Mouse (Mus musculus) frontal cortex, adult 2 months (tissue): ENCODE results near the gene Wdfy4. TPM values are rescaled to one million over a fixed set of nuclear protein-coding genes. Genes with fewer than 3 reads are reported as not detected.

Experiments
- DNase-seq, 2 experiments: peaks; one replicate each; pipeline ENCODE4 v3.0.0; 2022; ENCODE audit warnings: low spot score in 1 of 2; ENCODE audit errors: extremely low spot score in 1 of 2
- polyA plus RNA-seq: library from polyadenylated mRNA; depleted of rRNA; stranded (reverse); fragments of >200 nt; gene quantifications from 2 replicates; pipeline ENCODE4 v1.2.3, GENCODE M21; 2012; rRNA removed

The Wdfy4 gene
- polyA plus RNA-seq = 0.82 and 0.95 TPM in 2 replicates

DNA sequence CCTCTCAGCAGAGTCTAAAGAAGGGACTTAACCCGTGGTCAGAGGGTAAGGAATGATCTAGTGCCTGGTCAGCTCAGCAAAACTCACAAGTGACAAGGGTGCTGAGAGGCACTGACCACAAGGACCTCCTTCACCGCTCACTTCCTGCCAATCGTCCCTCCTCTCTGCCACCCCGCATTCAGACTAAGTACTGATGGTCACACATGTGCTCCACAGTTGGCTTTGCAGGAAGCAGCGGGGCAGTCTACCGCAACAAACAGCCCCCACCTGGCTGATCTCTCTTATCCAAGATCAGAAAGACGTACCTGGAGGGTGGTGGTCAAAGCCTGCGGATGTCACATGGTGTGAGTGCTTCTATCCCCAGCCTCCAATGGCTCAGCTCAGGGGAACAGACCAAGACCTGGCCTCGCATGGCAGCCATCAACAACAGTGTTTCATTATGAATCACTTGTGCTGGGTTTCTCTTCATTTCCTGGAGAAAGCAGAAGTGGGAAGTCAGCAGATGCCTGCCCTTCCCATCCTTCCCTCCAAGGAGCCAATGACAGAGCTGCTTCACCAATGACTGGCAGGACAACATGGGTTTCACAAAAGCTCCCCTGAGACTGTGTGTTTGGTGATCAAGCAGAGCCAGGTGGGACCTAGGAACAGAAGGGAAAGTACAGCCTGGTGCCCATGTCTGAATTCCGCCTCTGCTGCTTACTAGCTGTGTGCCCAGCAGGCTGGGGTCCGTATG lies at the start of gene Wdfy4:
Gene Wdfy4 (minus strand): TSS at position 441 of the 733 bp plus-strand sequence.
- no peak for DNase-seq

DNA sequence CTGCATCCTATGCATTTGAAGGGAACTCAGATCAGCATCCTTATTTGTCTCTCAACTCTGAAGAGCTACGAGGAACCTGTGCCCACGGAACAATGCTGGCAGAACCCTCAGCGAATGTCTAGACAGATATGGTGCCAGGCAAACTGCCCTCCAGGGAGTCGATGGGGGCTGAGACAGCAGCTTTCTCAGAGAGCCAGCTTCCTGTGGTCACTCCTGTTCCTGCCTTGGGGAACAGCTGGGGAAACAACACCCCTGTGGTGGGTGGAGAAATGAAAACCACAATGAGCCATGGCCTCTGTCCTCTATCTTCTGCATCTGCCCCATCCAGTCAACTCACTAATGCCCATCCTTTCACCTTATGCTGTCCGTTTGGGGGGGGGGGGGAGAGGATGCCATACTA lies 46.7 kb upstream of the Wdfy4 start:
- DNase-seq = no peak

DNA sequence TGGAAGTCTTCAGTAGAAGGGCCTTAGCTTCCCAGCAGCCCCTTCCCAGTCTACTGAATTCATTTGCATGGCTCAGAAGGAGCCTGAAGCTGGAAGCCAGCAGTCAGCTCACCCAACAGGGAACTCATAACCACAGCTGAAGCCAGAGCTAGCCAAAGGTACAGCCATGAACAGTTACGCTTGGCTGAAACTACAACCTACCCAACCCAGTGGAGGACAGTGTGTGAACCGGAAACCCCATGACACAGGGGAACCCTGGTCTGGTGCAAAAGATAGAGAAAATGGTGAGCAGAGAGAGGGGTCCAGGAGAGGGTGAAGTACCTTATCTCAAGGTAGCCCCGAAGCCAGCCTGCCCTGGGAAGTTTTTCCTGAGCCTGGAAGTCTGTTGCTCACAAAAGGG lies 46.0 kb upstream of the Wdfy4 start:
- DNase-seq = no peak

DNA sequence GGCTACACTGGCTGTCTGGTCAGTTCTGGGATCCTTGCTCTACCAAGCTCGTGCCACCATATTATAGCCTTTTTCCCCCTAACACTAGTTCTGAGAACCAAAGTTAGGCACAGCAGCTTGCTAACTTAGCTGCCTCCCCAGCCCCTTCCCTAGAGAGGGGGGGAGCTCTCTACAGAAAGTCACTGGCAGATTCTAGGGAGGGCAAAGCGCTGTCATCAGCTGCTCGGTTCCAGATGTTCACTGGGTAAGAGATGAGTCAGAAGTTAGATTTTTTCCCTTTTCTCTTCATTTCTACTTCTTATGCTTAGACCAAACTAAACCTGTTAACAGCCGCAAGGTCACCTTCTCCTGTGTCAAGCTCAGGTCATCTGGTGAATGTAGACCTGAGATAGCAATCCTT lies 45.4 kb upstream of the Wdfy4 start:
- no peak for DNase-seq

DNA sequence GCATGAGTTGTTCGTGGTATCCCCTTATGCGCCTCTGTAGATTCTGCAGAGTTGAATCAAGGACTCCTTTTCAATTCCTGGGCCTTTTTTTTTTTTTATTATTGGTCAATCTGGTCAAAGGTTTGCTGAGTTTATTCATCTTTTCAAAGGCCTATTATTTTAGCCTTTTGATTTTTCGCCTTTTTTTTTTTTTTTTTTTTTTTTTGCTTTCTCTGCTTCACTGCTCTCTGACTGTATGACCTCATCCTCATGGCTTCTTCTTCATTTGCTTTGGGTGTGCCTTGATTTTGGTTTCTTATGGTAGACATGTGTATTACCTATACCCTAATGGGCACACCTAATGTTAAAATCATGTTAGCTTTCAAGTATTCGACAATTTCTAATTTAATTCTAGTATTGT lies 39.9 kb upstream of the Wdfy4 start:
- no peak for DNase-seq

DNA sequence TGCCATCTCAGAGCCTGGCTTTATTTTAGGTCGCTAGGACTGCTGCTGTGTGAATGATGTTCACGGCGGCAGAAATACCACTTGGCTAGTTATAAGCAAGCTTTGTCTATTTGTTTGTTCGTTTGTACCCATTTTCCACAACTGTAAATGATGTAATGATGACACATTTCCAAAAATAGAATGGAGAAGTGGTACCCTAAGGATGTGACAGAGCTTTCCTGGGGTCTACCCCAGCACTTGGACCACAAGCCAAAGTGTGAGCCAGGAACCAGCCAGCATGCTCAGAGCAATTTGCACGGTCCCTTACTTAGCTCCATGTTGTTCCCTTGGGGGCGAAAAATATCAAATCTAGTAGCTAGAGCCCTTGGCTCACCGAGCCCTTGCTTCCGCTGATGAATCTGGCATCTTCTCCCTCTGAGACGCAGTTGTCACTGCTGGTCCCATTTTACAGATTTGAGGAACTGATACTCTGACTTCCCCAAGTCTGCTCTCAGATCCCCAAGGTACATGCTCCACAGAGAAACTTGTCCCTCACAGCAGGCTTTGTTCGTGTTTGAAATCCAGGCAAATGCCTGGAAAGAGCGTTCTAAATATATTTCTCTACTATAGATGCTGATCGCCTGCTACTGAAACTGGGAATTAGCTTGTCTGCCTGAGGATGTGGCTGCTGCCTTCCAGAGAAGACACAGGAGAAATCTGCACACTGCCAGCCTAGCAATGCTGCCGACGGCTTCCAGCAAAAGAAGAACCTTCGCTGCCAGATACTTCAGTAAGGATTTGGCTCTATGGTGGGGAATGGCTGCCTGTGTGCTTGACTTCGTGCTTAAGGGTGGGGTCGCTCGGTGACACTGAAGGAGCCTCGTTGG lies 31.3 kb upstream of the Wdfy4 start:
- peak in 1 of 2 experiments; percentile 48 for DNase-seq

DNA sequence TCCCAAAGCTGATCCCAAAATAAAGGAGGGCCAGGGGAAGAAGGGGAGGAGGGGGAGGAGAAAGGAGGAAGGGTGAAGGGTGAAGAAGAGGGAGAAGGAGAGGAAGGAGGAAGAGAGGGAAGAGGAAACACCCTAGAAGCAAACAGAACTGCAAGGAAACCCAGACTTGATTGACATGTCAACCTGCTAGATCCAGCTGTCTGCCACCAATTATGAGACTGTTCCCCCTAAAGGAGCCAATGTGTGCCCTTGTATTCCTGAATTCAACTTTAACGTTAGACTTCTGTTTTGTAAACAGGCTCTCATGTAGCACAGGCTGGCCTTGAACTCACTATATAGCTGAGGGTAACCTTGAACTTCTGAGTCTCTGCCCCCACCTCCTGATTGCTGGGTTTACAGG lies 29.9 kb upstream of the Wdfy4 start:
- no peak for DNase-seq

DNA sequence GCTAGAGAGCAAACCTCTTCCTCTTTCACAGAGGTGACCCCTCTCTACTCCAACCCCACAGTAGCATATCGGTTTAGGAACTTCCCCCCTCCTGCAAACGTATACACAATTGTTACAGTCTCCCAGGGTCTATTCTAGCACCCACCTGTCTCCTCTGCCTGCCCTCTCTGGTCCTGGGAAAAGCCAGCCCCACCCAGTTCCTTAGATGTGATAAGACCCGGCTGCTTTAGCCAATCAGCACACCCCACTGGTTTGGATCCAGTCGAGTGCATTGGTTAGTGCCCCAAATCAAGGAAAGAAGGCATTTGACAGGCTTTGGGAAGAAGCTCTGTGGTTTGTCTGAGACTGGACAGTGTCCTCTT lies 29.4 kb upstream of the Wdfy4 start:
- no peak for DNase-seq

DNA sequence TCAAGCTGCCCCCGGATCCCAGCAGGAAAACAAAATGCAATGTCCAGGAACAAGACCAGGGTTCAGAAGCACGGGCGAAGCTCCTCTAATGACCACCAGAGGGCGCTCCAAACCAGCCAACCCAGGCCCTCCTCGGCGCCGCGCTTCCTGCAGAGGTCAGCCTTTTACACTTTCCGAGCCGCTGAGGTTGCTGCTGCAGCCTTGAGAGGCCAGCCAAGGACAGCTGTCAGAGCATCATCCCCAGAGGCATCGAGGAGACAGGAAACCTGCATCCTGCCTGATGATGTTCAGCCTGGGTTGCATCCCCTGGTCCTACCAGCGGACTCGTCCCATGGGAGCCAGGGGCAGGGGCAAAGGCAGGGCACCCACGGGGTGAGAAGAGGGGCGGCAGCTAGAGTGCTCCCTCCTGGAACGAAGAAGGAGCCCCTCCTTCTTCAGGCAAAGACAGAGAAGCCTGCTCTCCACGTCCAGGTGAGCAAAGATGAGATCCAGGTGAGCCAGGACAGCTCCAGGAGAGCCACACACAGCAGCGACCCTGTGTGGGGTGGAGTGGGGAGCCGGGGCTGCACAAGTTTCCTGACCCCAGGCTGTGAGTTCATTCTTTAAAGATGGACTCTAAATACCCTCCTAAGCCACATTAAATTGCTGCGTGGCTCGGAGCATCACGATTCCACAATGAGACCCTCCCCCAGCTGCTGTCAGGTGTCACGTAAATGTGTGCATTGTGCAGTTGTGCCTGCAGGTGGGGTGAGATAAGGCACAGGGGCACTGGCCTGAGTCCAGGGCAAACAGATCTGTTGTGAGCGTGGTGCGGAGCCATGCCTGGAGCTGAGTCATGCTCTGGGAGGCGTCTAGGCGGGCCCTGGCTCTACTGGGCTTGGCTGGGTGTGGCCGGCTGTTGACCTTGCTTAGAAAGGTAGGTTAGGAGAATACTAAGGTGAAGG lies 28.8 kb upstream of the Wdfy4 start, which contains the start of gene Arhgap22:
Gene Arhgap22 (plus strand): TSS at position 204 of the 944 bp plus-strand sequence.
- DNase-seq = peak; percentile 61 to 95

DNA sequence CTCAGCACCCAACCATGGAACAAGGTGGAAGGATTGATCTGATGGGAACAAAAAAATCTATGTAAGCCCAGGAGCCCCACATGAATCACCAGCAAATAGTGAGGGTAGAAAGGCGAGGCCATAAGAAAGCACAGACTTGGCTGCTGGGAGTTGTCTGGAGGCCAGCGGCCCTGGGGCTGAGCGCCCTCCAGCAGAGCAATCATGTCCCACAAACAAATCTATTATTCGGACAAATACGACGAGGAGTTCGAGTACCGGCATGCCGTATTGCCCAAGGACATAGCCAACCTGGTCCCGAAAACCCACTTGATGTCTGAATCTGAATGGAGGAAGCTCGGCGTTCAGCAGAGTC lies 27.6 kb upstream of the Wdfy4 start:
- no peak for DNase-seq

DNA sequence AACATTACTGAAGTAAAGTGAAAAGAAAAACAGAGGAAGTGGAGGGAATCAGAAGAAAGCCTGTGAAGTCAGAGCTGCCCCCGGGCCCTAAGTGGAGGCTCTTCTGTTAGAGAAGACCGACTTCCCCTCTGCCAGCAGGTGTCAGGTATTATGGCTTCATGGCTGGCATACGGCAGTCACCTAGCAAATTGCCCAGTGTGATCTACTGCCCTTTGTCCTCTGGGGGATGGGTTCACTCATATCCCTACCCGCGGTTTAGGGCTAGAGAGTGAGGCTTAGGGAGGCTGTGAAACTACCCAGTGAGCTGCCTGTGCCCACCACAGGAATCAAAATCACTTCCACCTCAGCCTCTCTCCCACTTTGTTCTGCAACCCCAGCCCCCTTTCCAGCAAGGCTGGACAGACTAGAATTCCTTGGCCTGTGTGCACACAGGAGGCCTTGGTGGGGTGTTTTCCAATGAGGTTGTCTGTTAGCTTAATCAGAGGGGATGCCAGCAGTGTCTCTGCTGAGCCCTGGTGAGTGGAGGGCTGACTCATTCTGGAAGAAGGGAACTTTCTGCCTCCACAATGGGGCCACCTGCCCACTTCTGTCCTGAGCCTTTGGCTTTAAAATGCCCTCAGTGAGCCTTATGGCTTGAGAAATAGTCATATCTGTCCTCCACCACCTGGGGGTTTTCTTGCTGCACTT lies 27.1 kb upstream of the Wdfy4 start:
- no peak for DNase-seq

DNA sequence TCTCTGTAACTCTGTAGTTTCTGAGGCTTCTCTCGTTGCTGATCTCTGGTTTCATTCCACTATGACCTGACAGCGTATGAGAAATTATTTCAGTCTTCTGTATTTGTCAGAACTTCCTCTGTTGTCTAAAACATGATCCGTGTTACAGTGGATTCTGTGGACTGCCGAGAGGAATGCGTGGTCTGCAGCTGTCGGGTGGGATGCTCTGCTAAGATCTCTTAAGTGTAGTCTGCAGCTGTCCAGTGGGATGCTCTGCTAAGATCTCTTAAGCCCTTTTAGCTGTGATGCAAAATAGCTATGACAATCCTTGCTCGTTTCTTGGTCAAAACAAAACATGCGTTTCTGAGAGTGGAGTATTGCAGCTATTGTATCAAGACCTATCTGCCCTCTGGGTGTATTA lies 25.5 kb upstream of the Wdfy4 start:
- DNase-seq = no peak

DNA sequence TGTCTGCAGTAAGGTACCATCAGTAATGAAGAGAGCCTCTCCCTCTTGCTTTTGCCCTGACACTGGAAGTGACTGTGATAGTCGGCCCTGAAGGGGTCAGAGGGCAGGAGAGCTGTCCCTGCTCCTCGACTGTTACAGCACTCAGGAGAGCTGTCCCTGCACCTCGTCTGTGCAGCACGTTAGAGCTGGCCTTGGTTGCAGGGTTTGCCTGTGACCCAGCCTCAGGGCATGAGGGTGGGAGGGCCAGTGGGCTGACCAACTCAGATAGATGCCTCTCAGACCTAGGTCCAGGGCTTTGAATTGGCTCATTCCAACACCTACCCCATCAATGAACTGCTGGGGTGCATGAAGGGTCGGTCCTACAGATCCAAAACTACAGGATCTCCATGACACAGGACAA lies 23.0 kb upstream of the Wdfy4 start:
- DNase-seq = no peak

DNA sequence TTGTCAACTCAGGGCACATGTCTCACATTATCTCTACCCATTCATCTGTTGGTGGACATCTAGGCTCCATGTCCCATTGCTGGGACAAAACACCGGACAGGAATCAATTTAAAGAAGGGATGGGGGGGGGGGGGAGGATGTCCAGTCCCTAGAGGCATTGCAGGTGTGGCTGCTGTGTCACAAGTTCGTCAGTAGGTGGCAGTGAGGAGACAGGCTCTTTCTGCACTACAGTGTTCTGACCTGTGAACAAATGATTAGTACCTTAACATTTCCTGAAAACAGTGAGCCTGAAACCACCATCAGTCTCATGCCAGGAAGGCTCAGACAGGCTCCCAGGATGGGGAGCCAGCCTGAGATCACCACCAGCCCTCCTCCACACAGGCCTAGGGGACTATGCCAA lies 21.7 kb upstream of the Wdfy4 start:
- DNase-seq = no peak

DNA sequence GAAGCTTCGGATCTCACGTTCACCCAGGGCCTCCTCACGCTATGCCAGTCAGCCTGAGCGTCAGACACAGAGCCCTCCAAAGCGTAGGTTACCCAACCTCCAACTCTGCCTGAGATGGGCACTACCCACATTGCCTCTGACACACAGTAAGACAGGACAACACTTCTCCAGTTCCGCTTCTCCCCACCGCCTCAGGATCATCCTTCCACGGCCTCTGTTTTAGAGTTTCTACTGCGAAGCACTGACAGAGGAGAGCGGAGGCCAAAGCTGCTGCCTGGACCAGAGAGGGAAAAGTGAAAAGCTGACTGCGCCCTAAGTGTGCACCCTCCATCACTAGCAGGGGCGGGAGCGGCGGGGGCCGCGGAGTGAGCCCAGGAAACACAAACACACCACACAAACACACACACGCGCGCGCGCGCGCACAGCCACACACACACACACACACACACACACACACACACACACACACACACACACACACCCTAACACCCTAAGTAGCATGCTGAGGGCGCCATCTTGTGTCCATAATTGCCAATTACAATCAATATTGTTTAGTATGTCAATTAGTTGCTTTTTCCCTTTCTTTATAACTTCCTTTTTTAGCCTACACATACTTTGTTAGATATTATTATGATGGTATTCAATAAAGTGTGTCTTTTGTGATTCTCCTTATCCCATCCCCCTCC lies 20.1 kb upstream of the Wdfy4 start:
- peak in 1 of 2 experiments; percentile 60 for DNase-seq

DNA sequence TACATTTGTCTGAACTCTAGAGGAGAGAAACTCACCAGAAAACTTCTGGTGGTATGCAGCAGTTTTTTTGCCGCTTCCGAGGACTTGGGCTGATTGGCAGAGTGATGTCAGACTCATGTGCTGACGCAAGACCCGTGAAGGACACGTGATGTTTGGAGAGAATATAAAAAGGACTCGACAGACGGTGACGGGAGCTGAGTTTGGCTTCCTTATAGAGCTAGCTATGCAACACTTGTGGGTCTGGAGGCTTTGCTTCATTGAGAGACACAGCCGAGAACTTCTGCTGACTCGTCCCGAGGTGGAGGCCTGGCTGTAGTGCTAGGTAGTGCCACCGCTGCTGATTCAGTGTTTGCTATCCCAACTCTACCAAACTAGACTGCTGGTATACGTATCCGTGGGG lies 18.5 kb upstream of the Wdfy4 start:
- no peak for DNase-seq

DNA sequence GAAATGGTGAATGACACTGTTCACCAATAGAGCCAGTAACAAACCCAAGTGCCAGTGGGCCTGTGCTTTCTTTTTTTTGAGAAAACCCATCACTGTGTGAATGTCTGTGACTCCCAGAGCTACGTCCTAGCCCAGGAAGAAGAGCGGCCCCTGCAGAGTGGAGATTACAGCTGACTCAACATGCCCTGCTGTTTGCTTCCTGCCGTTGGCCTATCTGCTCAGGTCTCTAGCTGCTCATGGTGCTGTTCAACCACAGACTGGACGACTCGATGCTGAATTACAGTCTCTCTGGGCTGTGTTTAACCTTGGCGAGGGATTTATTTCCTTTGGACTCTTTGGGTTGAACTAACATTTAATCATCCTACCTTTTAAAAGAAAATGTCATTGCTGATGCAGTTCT lies 17.6 kb upstream of the Wdfy4 start:
- no peak for DNase-seq

DNA sequence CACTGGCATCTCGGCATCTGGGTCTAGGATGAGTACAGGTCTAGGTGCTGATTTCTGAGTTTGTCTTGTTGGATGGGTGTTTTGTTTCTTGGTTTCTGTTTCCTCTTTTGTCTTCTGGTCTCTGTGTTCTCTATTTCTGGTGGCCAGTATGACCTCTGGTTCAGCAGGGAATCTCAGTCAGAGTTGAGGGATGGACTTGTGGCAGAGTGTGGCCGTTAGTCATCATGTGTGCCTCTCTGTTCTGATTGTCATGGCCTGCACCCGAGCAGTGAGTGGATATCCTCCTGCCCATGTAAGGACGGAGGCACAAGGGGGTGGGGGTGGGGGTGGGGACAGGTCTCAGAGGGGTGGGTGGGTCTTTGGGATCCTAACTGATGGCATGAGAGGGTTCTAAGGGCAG lies 16.9 kb upstream of the Wdfy4 start:
- no peak for DNase-seq

DNA sequence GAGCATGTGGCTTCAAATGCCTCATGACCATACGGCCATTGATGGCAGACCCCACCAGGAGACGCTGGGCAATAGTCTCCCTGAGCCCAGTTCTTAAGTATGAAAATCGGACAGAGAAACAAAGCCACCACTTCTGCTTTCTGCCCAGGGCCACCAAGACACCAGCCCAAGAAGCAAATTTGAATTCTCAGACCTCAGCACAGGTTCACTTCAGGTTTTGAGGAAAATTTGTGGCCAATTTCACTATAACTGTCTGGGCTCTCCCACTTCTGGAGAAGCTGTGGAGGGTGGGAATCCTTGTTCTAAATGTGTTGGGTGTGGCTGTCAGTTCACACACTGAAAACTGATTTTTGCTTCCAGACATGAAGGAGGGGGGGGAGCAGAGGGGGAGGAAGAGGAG lies 8.9 kb upstream of the Wdfy4 start:
- no peak for DNase-seq

DNA sequence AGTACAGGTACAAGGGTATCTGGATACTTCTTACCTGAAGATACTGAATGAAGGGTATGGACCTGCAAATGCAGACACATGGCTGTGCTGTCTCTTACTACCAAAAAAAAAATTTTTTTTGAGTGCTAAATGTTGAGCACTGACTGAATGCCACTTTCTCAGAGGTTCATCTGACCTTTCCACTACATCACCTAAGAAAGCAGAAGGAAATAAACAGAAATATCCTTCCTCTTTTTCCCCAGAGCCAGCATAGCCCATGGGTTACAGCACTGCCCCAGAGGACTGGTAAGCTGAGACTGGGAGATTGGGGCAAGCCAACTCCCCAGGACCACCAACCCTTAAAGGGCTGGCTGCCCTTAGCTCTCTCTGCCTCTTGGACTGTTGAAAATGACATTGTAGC lies 8.5 kb upstream of the Wdfy4 start:
- DNase-seq = no peak
